Mouse (Mus musculus) hindbrain, embryonic 13.5 days (tissue): ENCODE data around the gene 2410141K09Rik. TPM values are rescaled to one million over a fixed set of nuclear protein-coding genes. Genes with fewer than 3 reads are reported as not detected.
"Not testable (repeated sequence)": the region's sequence is repeated elsewhere in the genome, so short reads cannot be mapped to it uniquely, and the experiment has no call there.

Source experiments
- ATAC-seq: fragments of 200-750 bp; cut with Nextera tagmentation; 2 replicates; pipeline ENCODE4 v1.8.0; 2017; ENCODE audit warnings: moderate TSS enrichment; ENCODE audit not compliant: low FRiP score
- H3K27ac ChIP-seq: fragments of 300-500 bp; sonication (generic); 2 replicates; pipeline ENCODE4 v1.5.1; 2015; ENCODE audit warnings: inconsistent platforms, mild to moderate bottlenecking, moderate library complexity
- H3K27me3 ChIP-seq: fragments of 300-500 bp; sonication (generic); 2 replicates; pipeline ENCODE4 v1.6.1; 2015; ENCODE audit warnings: mild to moderate bottlenecking, inconsistent platforms
- H3K36me3 ChIP-seq: fragments of 300-500 bp; sonication (generic); 2 replicates; pipeline ENCODE4 v1.6.1; 2015; ENCODE audit warnings: mild to moderate bottlenecking, inconsistent platforms
- H3K4me1 ChIP-seq: fragments of 300-500 bp; sonication (generic); replicated peaks from 2 replicates; pipeline ENCODE4 v1.6.1; 2015; ENCODE audit warnings: inconsistent platforms
- H3K4me2 ChIP-seq: fragments of 300-500 bp; sonication (generic); 2 replicates; pipeline ENCODE4 v1.6.1; 2015; ENCODE audit warnings: inconsistent platforms, mild to moderate bottlenecking, moderate library complexity
- H3K4me3 ChIP-seq: fragments of 300-500 bp; sonication (generic); 2 replicates; pipeline ENCODE4 v1.5.1; 2015; ENCODE audit warnings: mild to moderate bottlenecking, inconsistent platforms
- H3K9ac ChIP-seq: fragments of 300-500 bp; sonication (generic); 2 replicates; pipeline ENCODE4 v1.6.1; 2015; ENCODE audit warnings: mild to moderate bottlenecking, inconsistent platforms
- H3K9me3 ChIP-seq: fragments of 300-500 bp; sonication (generic); 2 replicates; pipeline ENCODE4 v1.6.1; 2016; ENCODE audit warnings: inconsistent platforms
- WGBS: fragments of 180-500 bp; shearing (Covaris S2); methylation state at CpG from one replicate; pipeline ENCODE4 v1.1.7; 2015; 5-methylcytosine and 5-hydroxymethylcytosine counted together
- polyA plus RNA-seq: library from polyadenylated mRNA; unstranded; fragments of >200 nt; fragmentation: Nextera tagmentation; extraction: Ambion mirVana; gene quantifications from 2 replicates; pipeline ENCODE4 v1.2.1, GENCODE M21; 2015

Gene 2410141K09Rik
- not detected in 2 replicates for polyA plus RNA-seq

GRCm38 (mm10) chr13:66441018-66441417 lies at the start of gene 2410141K09Rik:
TSS of gene 2410141K09Rik (minus strand) at chr13:66441118.
- not testable (repeated sequence) for H3K27me3 ChIP-seq, H3K36me3 ChIP-seq, H3K9ac ChIP-seq, H3K4me2 ChIP-seq, H3K27ac ChIP-seq, H3K9me3 ChIP-seq, ATAC-seq, H3K4me1 ChIP-seq, H3K4me3 ChIP-seq
- no CpG with 5 or more reads among the region's 6 CpGs for WGBS

GRCm38 (mm10) chr13:66426858-66427257 lies 14.1 kb downstream of the 2410141K09Rik start:
- not testable (repeated sequence) for H3K9ac ChIP-seq, H3K36me3 ChIP-seq, H3K27ac ChIP-seq, H3K4me1 ChIP-seq, H3K9me3 ChIP-seq, H3K4me2 ChIP-seq, H3K27me3 ChIP-seq, ATAC-seq, H3K4me3 ChIP-seq
- WGBS: no CpG with 5 or more reads among the region's 5 CpGs

DNA sequence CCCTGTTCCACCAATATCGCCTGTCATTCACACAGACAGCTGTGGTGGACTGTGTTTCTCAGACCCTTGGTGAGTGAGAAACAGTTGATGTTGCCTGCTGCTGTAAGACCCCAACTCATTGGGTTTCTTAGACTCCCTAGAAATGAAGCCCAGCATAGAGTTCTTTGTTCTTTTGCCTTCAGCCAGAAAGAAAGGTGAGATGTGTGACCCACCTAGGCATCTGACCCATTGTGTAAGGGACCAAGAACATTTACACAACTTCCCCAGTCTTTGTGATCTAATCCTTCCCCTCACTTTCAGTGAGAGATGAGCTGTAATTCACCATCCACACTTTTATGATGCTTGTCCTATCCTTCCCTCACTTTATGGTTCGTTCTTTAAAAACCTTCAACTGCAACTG lies 26.0 kb downstream of the 2410141K09Rik start:
- H3K4me2 ChIP-seq, H3K36me3 ChIP-seq, H3K27me3 ChIP-seq, H3K4me3 ChIP-seq, ATAC-seq, H3K4me1 ChIP-seq, H3K9ac ChIP-seq, H3K9me3 ChIP-seq, H3K27ac ChIP-seq: not testable (repeated sequence)
- no CpG with 5 or more reads among the region's 2 CpGs for WGBS

Other genes starting within 250 kb of the 2410141K09Rik start
- not detected in 2 replicates for gene Gm10772, start 213.5 kb downstream of the 2410141K09Rik start, polyA plus RNA-seq